Mouse (Mus musculus): ENCODE measurements around the gene Dctd. TPM values are rescaled to one million over a fixed set of nuclear protein-coding genes. Genes with fewer than 3 reads are reported as not detected.

Dctd gene
- polyA plus RNA-seq (2021; fragmentation: Nextera tagmentation), result 4.8 and 6.7 TPM in 2 replicates
- long read RNA-seq, experiment 1, transcript Dctd-203 (6 exons, 2,096 nt), result major isoform, 15 of 32 reads
- long read RNA-seq, experiment 1, partial matches to known transcripts, result 5 of 32 reads
- long read RNA-seq, experiment 1, other reads (novel, unspliced or antisense), result 11 of 32 reads
- long read RNA-seq, experiment 2, transcript Dctd-203 (6 exons, 2,096 nt), result major isoform, 5 of 6 reads
- long read RNA-seq, experiment 2, partial matches to known transcripts, result 1 of 6 reads
- long read RNA-seq, experiment 2, other reads (novel, unspliced or antisense), result 0 of 6 reads

GRCm38 (mm10) chr8:48098792-48099191, at the start of gene Dctd:
Gene Dctd, plus strand, starts transcription at chr8:48099092.

Other genes with a start within 250 kb of the Dctd start
- 3.6 and 5.1 TPM in 2 replicates for gene Wwc2, start 108.2 kb upstream of the Dctd start, polyA plus RNA-seq (2021; fragmentation: Nextera tagmentation)

All from left cerebral cortex, adult 6 months (tissue).